Comparison of ENCODE assay signal across 12 mouse cellular contexts in genomic region chrX:31145835-31146234, GRCm38 (mm10). TPM values are rescaled to one million over a fixed set of nuclear protein-coding genes. Genes with fewer than 3 reads are reported as not detected.
"Had no signal": no experiment of that assay in that cellular context is flagged by ENCODE, and none has a peak within 500 bp of the region (broad histone marks: within the 10 kb centered on the region; RNA-seq: fewer than 3 reads in every experiment).

No protein-coding gene starts in this region.

RNA-seq across cellular contexts. Expression of gene Btbd35f29, which starts 28.4 kb away (rescaled TPM):
- polyA plus RNA-seq: neural tube, embryonic 12.5 days; neural tube, embryonic 13.5 days; neural tube, embryonic 14.5 days; neural tube, embryonic 15.5 days; small intestine, adult 2 months; spleen, adult 2 months; stomach, embryonic 14.5 days; stomach, embryonic 15.5 days; stomach, embryonic 16.5 days; stomach, postnatal 0 days; thymus, adult 2 months; urinary bladder, adult 2 months had no signal
